Mouse (Mus musculus): ENCODE measurements at regions not wholly inside any gene's neighbourhood (a gene's known extent, or its start where the extent isn't known, plus 50 kb on each side); places are given as distances from the start of the nearest gene placed in this dataset.

GRCm38 (mm10) chr8:90182807-90183206, 165.3 kb downstream of the Tox3 start:
- TF ChIP-seq CTCF (IDR thresholded peaks at IDR 0.05; ENCODE audit: low read depth): no peak
- no peak for TF ChIP-seq EP300 (IDR thresholded peaks at IDR 0.05; ENCODE audit: low read depth)

Measured in heart, postnatal 0 days (tissue).